Mouse (Mus musculus): ENCODE data around the gene St5.

St5 gene

DNA sequence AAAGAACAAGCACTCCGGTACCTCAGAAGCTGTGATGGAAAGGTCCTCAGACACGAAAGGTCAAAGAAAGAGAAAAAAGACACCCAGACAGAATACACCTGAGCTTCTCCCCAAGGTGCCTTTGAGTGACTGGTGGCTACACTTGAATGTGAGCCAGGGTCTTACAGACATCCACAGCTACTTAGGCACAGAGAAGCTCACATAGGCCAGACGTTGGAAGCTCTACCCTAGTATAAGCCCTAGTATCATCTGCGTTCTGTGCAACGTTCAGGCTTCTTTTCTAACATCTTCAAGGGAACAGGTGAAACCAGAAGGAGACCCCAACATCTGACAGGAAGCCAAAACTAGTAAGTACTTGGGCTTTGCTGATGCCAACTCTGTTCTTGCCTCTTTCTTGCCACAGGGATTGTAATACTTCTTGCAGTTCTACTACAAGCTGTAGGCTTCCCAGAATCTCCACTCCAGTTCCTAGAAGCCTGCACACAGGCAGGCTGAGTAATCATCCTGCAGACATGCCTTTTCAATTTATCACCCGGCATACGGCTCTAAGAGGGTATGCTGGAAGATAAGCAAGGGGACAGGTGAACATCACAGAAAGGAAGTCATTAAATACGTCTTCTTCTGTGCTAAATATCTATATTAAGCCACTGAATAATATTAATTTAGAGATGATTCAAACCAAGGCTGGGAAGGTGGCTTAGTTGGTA lies 67.2 kb downstream of the St5 start:
- no peak for DNase-seq

GRCm38 (mm10) chr7:109633404-109634085 lies 69.9 kb downstream of the St5 start:
- no peak for DNase-seq

GRCm38 (mm10) chr7:109631330-109631729 lies 72.1 kb downstream of the St5 start:
- no peak for DNase-seq

GRCm38 (mm10) chr7:109629871-109630778 lies 73.3 kb downstream of the St5 start:
- no peak for DNase-seq

GRCm38 (mm10) chr7:109628935-109629609 lies 74.3 kb downstream of the St5 start:
- DNase-seq, result no peak

- DNase-seq, result no peak
Observed at GRCm38 (mm10) chr7:109627851-109628250, 75.6 kb downstream of the St5 start.

- no peak for DNase-seq
Observed at GRCm38 (mm10) chr7:109622234-109622838, 81.1 kb downstream of the St5 start.

DNA sequence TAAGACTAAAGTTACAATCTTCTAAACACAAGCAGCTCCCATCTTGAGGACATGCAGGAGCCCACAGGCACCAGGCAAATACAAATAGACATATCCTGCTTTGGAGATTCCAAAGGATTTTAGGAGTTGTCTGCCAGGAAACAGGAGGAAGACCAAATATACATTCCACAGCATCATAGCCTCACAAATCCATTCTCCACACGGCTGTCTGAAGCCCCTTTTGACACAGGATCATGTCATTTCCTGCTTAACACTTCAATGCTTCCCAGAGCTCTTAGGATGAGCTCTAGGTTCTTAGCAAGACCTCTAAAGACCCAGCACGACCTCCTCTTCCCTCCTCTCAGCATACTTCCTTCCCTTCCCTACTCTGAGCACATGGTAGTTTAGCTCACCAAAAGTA lies 82.4 kb downstream of the St5 start:
- DNase-seq, result no peak

DNA sequence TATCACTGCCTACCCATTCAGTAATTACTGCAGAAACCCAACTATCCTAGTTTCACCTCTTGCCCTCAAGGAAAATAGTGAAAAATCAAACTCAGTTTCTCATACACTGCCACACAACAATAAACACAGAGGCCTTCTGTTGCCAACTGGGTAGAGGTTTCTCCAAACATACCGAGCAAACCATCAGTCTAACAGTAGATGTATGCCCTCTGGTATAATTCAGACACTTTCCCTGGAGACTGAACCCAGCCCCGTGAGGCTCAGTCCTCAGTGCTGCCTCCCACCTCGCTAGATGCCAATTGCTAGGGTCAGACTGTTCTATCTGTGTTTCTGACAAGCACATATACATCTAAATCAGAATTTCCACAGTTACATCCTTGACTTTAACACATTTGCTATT lies 83.1 kb downstream of the St5 start:
- no peak for DNase-seq

GRCm38 (mm10) chr7:109618721-109619120 lies 84.7 kb downstream of the St5 start:
- DNase-seq, result peak; percentile 76

- DNase-seq, result no peak
Observed at GRCm38 (mm10) chr7:109617838-109618237, 85.6 kb downstream of the St5 start.

GRCm38 (mm10) chr7:109616034-109616979 lies 87.1 kb downstream of the St5 start:
- DNase-seq, result peak in 1 of 2 experiments; percentile 11

DNA sequence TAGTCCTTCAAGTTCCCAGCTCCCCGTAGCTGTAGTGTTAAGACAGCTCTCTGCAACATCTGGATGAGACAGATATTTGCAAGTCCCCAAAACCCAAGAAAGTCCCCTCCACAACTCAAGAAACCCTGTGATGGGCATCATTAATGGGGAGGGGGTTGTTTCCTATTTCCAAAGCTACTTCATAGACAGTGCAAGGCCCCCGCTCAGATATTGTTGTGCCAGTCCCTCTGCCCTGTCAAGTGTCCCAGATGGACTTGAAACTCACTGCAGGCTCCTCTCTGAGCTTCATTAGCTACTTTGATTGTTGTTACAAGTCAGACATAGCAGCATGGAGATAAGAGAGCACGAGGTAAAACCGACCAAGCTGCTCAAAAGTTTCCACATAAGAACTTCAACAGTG lies 87.8 kb downstream of the St5 start:
- DNase-seq, result no peak

DNA sequence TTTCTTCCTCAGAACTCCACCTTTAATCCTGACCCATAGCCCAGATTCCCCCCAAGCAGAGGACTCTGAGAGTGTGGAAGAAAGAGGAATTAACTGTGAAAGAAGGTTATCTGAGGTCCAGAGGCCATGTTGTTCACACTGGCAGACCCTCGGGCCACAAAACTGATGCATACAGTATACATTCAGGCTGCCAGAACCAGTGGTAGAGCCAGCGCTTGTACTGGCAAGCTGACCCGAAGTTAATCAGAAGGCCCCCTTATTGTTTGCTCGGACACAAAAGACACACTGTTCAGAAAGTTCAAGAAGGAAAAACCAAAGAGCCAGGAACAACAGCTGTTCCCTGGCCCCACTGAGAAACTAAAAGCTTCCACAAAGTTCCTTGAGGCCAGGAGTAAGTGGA lies 88.5 kb downstream of the St5 start:
- no peak for DNase-seq

GRCm38 (mm10) chr7:109613531-109614021 lies 89.8 kb downstream of the St5 start:
- no peak for DNase-seq

- no peak for DNase-seq
Observed at GRCm38 (mm10) chr7:109613051-109613450, 90.4 kb downstream of the St5 start.

DNA sequence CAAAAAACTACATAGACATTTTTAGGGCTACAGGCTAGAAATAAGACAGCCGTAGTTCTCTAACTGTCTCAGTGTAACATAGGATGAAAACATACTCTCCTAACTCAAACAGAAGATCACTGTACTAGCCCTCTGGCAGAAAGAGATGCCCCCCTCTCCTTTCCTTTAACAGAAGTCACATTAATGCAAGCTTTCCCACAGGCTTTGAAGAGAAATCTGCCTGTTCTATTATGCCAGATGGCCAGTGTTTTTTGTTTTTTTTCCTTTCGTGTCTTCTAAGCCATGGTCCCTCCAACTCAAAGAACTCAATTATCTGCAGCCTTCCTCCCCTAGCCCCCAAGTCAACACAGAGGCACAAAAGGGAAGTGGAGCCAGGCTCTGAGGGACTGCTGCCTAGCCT lies 90.9 kb downstream of the St5 start:
- DNase-seq, result no peak

DNA sequence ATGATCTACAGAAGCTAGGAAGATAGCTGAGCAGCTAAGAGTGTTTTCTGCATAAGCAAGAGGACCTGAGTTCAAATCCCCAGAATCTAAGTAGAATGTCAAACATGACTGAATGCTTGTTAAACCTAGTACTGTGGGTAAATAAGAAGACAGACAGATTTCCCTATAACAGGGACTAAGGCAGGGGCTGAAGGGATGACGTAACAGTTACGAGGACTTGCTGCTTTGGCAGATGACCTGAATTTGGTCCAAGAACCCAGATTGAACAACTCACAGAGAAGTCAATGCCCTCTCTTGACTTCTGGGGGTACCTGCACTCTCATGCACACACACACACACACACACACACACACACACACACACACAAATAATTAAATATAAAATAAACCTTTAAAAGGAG lies 93.1 kb downstream of the St5 start:
- DNase-seq, result no peak

DNA sequence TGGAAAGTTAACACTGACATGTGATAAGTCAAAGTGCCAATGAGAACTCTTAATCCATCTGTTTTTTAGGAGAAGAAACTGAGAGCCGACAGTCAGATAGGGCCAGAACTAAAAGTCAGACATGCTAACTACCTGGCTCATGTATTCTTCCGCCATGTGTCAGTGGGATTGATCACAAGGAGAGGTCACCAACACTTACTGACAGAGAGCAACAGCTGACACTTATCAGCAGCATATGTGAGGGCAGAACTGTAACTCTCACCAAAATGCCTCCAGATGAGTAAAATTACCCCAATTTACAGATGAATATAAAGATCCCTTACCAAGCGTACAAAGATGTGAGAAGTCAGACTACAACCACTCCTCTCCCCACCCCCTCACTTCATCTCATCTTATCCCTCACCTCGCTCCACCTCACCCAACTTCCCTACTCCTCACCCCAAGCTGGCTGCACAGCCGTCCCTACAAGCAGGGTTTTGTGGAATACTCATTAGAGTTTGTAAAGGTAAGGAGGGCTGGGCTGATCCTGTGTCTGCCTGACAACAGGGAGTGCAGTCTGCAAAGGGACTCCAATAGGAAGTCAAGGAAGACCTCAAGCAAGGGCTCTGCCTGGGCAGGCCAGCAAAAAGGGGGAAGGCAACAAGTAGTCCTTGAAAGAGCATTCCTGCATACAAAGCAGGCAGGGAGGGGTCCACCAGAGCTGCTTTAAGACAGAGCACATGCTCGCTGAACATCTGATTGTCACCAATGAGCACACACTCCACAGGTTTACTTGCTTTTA lies 93.7 kb downstream of the St5 start:
- no peak for DNase-seq

GRCm38 (mm10) chr7:109608831-109609230 lies 94.6 kb downstream of the St5 start:
- no peak for DNase-seq

All from B cell, adult 2 months (primary cell).